Mouse (Mus musculus) kidney, embryonic 14.5 days (tissue): ENCODE data around the gene Vipas39. TPM values are rescaled to one million over a fixed set of nuclear protein-coding genes. Genes with fewer than 3 reads are reported as not detected.
"Not testable (repeated sequence)": the region's sequence is repeated elsewhere in the genome, so short reads cannot be mapped to it uniquely, and the experiment has no call there.

Source experiments
- ATAC-seq: fragments of 200-750 bp; cut with Nextera tagmentation; 2 replicates; pipeline ENCODE4 v1.8.0; 2017; ENCODE audit warnings: moderate number of reproducible peaks, mild to moderate bottlenecking, moderate TSS enrichment, moderate library complexity; ENCODE audit not compliant: low FRiP score, low TSS enrichment
- H3K27ac ChIP-seq: fragments of 300-500 bp; sonication (generic); 2 replicates; pipeline ENCODE4 v1.5.1; 2014; ENCODE audit warnings: low read depth, mild to moderate bottlenecking, low read length, moderate library complexity, mixed read lengths
- H3K27me3 ChIP-seq: fragments of 300-500 bp; sonication (generic); 2 replicates; pipeline ENCODE4 v1.6.1; 2014; ENCODE audit warnings: mild to moderate bottlenecking, low read length; ENCODE audit not compliant: control insufficient read depth, insufficient read depth
- H3K36me3 ChIP-seq: fragments of 300-500 bp; sonication (generic); 2 replicates; pipeline ENCODE4 v1.6.1; 2014; ENCODE audit warnings: low read length, mixed read lengths; ENCODE audit not compliant: control insufficient read depth, insufficient read depth
- H3K4me1 ChIP-seq: fragments of 300-500 bp; sonication (generic); 2 replicates; pipeline ENCODE4 v1.6.1; 2014; ENCODE audit warnings: low read length, mixed read lengths; ENCODE audit not compliant: control insufficient read depth, insufficient read depth
- H3K4me2 ChIP-seq: fragments of 300-500 bp; sonication (generic); replicated peaks from 2 replicates; pipeline ENCODE4 v1.6.1; 2014; ENCODE audit warnings: low read depth, mild to moderate bottlenecking, low read length
- H3K4me3 ChIP-seq: fragments of 300-500 bp; sonication (generic); 2 replicates; pipeline ENCODE4 v1.5.1; 2014; ENCODE audit warnings: mild to moderate bottlenecking, low read length
- H3K9ac ChIP-seq: fragments of 300-500 bp; sonication (generic); 2 replicates; pipeline ENCODE4 v1.6.1; 2014; ENCODE audit warnings: low read depth, mild to moderate bottlenecking, low read length, moderate library complexity
- H3K9me3 ChIP-seq: fragments of 300-500 bp; sonication (generic); 2 replicates; pipeline ENCODE4 v1.6.1; 2016; ENCODE audit warnings: low read length; ENCODE audit not compliant: control insufficient read depth
- WGBS: fragments of 180-500 bp; shearing (Covaris S2); extraction: QIAGEN DNeasy Blood & Tissue Kit; methylation state at CpG from one replicate; pipeline ENCODE4 v1.1.7; 2014; 5-methylcytosine and 5-hydroxymethylcytosine counted together
- polyA plus RNA-seq: library from polyadenylated mRNA; unstranded; fragments of >200 nt; fragmentation: Nextera tagmentation; extraction: Ambion mirVana; gene quantifications from 2 replicates; pipeline ENCODE4 v1.2.1, GENCODE M21; 2014

The Vipas39 gene
- polyA plus RNA-seq, 1 experiment from 2014 or later = 50.7 TPM

- Histone ChIP-seq H3K27me3 (no peaks in the 10 kb centered on the region), H3K4me2 (no peak overlapping the region), H3K4me3 (no peak overlapping the region), H3K9me3 (no peaks in the 10 kb centered on the region), H3K36me3 (peaks cover 32% of the 10 kb centered on the region), H3K27ac (no peak overlapping the region; the same call in 1 of the 2 replicates), H3K9ac (no peak overlapping the region), H3K4me1 (peaks cover 8% of the 10 kb centered on the region)
- 25% methylated on average over 6 of the region's 6 CpGs for WGBS
- peak; percentile 79 for ATAC-seq
Observed at GRCm38 (mm10) chr12:87278118-87278730, 12.2 kb upstream of the Vipas39 start.

DNA sequence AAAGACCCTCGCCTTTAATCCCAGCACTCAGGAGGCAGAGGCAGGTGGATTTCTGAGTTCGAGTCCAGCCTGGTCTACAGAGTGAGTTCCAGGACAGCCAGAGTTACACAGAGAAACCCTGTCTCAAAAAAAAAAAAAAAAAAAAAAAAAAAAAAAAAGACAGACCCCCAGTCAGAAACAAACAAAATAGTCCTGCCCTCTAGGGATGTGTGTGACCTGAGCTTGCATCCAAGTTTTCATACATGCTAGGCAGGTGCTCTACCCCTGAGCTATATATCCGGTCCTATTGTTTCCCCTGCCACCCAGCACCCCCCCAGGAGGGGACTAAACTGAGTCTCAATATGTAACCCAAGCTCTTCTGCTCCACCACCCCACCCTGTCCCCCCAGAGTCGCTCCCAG, 11.2 kb upstream of the Vipas39 start:
- H3K9me3 ChIP-seq, H3K4me3 ChIP-seq, H3K4me1 ChIP-seq, H3K27ac ChIP-seq, H3K9ac ChIP-seq, H3K27me3 ChIP-seq, ATAC-seq, H3K4me2 ChIP-seq: not testable (repeated sequence)
- peaks cover 42% of the 10 kb centered on the region for H3K36me3 ChIP-seq
- 87% methylated on average over 4 of the region's 4 CpGs for WGBS

DNA sequence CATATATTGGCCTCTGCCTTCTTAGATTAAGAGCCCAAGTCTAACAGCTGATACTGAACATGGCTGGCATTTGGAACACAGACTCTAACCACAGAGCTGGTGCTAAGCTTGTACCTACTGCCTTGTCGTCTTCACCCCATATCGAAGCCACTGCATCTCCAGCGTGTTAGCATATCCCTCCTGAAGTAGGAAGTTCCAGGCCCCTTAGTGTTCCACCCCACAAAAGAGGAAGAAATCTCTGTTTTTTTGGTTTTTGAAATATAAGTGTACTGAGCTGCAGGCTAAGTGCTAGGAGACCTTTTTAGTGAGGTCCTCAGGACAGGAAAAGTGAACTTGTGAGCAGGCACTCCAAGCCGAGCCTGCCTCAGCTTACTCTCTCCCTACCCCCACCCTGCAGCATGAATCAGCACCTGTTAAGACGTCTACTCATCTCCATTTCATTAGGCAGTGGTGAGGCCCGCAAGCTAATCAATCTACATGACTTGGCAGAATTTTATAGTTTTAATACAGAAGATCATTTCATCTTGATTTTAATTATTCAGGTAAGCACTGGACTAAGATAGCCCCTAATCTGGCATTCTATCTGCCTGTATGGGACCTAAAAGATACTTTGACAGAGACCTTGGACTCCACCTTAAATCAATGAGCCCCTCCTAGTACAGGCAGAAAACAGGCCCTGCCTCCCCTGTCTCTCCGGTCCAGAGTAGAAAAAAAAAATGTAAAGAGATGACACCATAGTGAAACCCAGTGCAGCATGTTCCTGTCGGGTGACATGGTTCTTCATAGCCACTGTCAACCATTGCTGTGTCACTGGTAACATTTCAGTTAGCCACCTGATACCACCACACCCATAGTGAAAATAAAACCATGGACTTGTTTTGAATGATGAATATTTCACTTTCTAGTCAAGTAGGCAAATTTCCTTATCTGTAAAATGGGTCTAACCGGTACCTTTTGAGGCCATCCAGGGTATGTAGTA, 9.1 kb upstream of the Vipas39 start:
- H3K9ac ChIP-seq = no peak overlapping the region
- H3K4me2 ChIP-seq = no peak overlapping the region
- H3K9me3 ChIP-seq = no peaks in the 10 kb centered on the region
- no peak overlapping the region for H3K4me3 ChIP-seq
- no peak overlapping the region for H3K27ac ChIP-seq
- peaks cover 8% of the 10 kb centered on the region for H3K4me1 ChIP-seq
- peaks cover 63% of the 10 kb centered on the region for H3K36me3 ChIP-seq
- WGBS = 88% methylated on average over 9 of the region's 9 CpGs
- ATAC-seq = no peak
- no peaks in the 10 kb centered on the region for H3K27me3 ChIP-seq

DNA sequence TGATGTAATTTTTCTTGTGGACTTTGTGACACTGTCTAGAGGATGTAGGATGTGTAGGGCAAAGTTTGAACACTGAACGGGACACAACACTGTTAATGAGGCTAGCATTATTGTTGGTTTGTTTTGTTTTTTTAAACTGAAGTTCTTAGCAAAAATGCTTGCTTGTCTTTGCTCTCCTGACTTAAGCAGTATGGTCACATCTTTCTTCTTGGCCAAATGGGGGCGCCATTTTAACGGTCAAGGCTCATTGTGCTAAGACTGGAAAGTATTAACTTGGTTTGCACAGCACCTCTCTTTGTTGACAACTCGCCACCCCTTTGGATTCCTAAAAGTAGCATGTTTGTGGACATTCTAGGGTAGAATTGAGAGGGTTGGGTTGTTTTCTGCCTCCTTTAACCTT, 1.6 kb upstream of the Vipas39 start:
- H3K27ac ChIP-seq = no peak overlapping the region
- peaks cover 56% of the 10 kb centered on the region for H3K36me3 ChIP-seq
- H3K9ac ChIP-seq = peak overlapping the region; percentile 87
- peaks cover 8% of the 10 kb centered on the region for H3K4me1 ChIP-seq
- peak overlapping the region; percentile 92 for H3K4me3 ChIP-seq
- no peak for ATAC-seq
- no peaks in the 10 kb centered on the region for H3K27me3 ChIP-seq
- peak overlapping the region; percentile 78 for H3K4me2 ChIP-seq
- 34% methylated on average over 4 of the region's 4 CpGs for WGBS
- no peaks in the 10 kb centered on the region for H3K9me3 ChIP-seq

- ATAC-seq = peak; percentile 59
- WGBS = 0% methylated on average over 31 of the region's 31 CpGs
- peak overlapping the region; percentile 84 for H3K27ac ChIP-seq
- no peaks in the 10 kb centered on the region for H3K9me3 ChIP-seq
- peaks cover 8% of the 10 kb centered on the region for H3K4me1 ChIP-seq
- no peaks in the 10 kb centered on the region for H3K27me3 ChIP-seq
- H3K9ac ChIP-seq = peak overlapping the region; percentile 87
- H3K4me2 ChIP-seq = peak overlapping the region; percentile 78
- peak overlapping the region; percentile 92 for H3K4me3 ChIP-seq
- peaks cover 53% of the 10 kb centered on the region for H3K36me3 ChIP-seq
Observed at GRCm38 (mm10) chr12:87266827-87267603, 959 bp upstream of the Vipas39 start.

DNA sequence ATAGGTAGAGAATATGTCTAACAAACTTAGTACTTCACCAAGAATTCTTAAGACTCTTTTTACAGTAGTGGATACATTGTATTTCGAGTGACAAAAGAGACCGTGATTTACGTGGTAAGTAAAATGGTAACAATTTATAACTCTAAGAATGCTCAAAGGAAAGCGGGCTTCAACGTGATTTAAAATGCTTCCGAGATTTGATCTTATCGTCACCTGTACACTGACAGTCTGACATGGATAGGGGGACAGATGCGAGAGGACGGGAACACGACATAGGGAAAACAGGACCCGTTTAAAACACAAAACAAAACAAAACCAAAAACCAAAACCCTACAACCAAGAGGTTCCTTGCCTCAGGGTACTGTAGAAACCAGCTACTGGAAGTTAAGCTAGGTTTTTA, 612 bp downstream of the Vipas39 start:
- H3K36me3 ChIP-seq = peaks cover 53% of the 10 kb centered on the region
- WGBS = 14% methylated on average over 11 of the region's 11 CpGs

DNA sequence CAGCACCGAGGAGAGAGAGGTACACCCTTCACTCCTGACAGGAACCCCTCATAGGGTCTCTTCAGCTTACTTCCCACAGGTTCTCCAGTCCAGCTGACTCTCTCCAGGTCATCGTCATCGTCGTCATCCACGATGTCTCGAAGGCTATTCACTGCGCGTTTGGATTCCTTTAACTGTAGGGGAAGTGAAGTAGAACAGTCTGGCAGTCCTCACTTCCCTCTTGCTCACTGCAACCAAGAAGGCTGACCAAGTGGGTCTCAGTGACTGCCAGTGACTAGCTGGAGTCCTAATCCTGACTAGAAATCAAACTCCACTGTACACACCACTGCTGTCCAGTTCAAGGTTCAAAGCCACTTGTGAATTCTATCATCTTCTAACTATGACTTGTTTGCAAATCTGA, 5.5 kb downstream of the Vipas39 start:
- H3K27ac ChIP-seq = no peak overlapping the region
- WGBS = 92% methylated on average over 8 of the region's 8 CpGs
- H3K4me2 ChIP-seq = no peak overlapping the region

More for the DNA sequence above, 612 bp downstream of the Vipas39 start:
- H3K4me1 ChIP-seq = peaks cover 8% of the 10 kb centered on the region
- H3K9ac ChIP-seq = peak overlapping the region; percentile 78
- ATAC-seq = no peak
- H3K4me2 ChIP-seq = peak overlapping the region; percentile 67
- no peaks in the 10 kb centered on the region for H3K27me3 ChIP-seq
- peak overlapping the region; percentile 80 for H3K27ac ChIP-seq
- peak overlapping the region; percentile 92 for H3K4me3 ChIP-seq
- no peaks in the 10 kb centered on the region for H3K9me3 ChIP-seq

GRCm38 (mm10) chr12:87256629-87257028, 9.4 kb downstream of the Vipas39 start:
- Histone ChIP-seq H3K27me3 (no peaks in the 10 kb centered on the region), H3K4me1 (no peaks in the 10 kb centered on the region), H3K27ac (no peak overlapping the region), H3K9ac (no peak overlapping the region), H3K36me3 (peaks cover 76% of the 10 kb centered on the region), H3K4me2 (no peak overlapping the region), H3K4me3 (no peak overlapping the region), H3K9me3 (no peaks in the 10 kb centered on the region)
- 95% methylated on average over 5 of the region's 5 CpGs for WGBS
- no peak for ATAC-seq

More for the DNA sequence above, 5.5 kb downstream of the Vipas39 start:
- Histone ChIP-seq H3K27me3 (no peaks in the 10 kb centered on the region), H3K36me3 (peaks cover 69% of the 10 kb centered on the region), H3K4me1 (no peaks in the 10 kb centered on the region), H3K9ac (no peak overlapping the region), H3K9me3 (no peaks in the 10 kb centered on the region), H3K4me3 (no peak overlapping the region)
- ATAC-seq = no peak
